Mouse (Mus musculus): ENCODE data around the gene Mycbpap. TPM values are rescaled to one million over a fixed set of nuclear protein-coding genes. Genes with fewer than 3 reads are reported as not detected.

Gene Mycbpap
- polyA plus RNA-seq, 1 experiment: 7.6 TPM

DNA sequence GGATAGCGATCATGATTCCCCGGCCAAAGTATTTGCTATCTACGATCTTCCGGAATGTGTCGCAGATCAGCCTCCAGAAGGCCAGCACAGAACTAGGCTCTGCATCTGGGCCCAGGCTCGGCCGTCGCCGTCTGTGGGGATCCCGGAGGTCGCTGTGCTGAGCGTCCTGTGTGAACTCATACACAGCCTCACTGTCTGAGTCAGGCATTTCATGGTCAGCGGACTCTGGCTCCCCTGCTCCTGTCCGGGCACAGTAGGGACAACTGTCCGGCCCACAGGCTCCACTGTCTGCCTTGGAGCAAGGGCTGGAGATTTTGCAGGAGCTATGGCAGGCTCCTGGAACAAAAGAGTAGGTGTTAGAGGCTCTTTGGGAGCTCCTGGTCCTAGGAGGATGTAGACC is 64.5 kb downstream of the Mycbpap start:
- Histone ChIP-seq H3K4me3 (replicated peaks; ENCODE audit: extremely low read depth, low read depth, low read length) (no peak overlapping the region), H3K4me1 (ENCODE audit: control insufficient read depth, insufficient read depth, low read length) (no peaks in the 10 kb centered on the region)
- DNase-seq: no peak
- 78% methylated on average over 15 of the region's 15 CpGs for WGBS
- no peak for TF ChIP-seq POLR2A (IDR thresholded peaks at IDR 0.05; ENCODE audit: borderline replicate concordance, extremely low read depth, low read depth, low read length)
- TF ChIP-seq CTCF (IDR thresholded peaks at IDR 0.05; ENCODE audit: insufficient read depth, low read length): no peak

DNA sequence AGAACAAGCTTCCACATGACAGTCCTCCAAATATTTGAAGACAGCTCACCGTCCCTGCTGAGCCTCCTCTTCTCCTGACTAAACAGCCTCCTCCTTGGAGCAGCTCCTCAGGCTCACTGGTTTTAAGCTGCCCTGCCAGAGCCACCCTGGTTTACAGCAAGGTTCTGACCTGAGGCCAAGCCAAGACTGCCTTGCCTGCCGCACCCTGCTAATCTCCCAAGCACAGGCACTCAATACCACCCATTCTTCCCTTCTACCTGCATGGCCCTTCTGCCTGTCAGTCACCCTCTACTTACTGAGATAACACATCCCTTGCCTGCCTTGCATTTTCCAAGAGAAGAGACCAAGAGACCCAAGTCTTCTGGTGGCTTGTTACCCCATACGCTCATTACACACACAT is 65.2 kb downstream of the Mycbpap start:
- DNase-seq: no peak
- Histone ChIP-seq H3K4me3 (replicated peaks; ENCODE audit: extremely low read depth, low read depth, low read length) (no peak overlapping the region), H3K4me1 (ENCODE audit: control insufficient read depth, insufficient read depth, low read length) (no peaks in the 10 kb centered on the region)
- TF ChIP-seq CTCF (IDR thresholded peaks at IDR 0.05; ENCODE audit: insufficient read depth, low read length) (no peak), POLR2A (IDR thresholded peaks at IDR 0.05; ENCODE audit: borderline replicate concordance, extremely low read depth, low read depth, low read length) (no peak)
- 60% methylated on average over 3 of the region's 3 CpGs for whole genome bisulfite sequencing

DNA sequence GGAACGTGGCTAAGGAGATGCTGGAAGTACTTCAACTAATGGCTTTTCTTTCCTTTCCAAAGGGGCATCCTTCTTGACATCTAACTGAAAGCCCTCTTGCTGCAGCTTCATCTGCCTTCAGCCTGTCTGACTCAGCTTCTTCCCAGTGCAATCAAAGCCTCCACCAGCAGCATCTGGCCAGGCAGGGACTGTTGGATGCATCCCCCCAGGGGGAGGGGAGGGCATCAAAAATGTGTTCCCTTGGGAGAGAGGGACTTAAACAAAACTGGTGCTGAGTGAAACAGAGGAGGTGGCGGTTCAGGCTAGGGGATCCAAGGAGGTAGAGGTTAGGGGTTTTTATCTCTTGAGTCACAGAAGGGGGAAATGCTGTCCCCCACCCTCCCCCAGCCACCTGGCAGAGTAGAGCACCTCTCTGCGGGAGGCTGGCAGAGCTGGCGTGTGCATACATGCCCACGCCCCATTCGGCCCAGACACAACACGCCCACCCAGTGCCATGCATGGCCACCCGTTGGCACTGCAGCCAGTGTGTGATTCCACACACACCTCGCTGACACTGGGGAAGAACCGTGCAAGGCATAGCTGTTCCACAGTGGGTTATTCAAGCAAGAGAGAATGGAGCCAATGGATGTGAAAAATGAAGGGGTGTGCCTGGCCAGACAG is 66.3 kb downstream of the Mycbpap start:
- 72% methylated on average over 10 of the region's 10 CpGs for WGBS
- Histone ChIP-seq H3K4me1 (ENCODE audit: control insufficient read depth, insufficient read depth, low read length) (peaks cover 6% of the 10 kb centered on the region), H3K4me3 (replicated peaks; ENCODE audit: extremely low read depth, low read depth, low read length) (no peak overlapping the region)
- no peak for DNase-seq
- no peak for TF ChIP-seq POLR2A (IDR thresholded peaks at IDR 0.05; ENCODE audit: borderline replicate concordance, extremely low read depth, low read depth, low read length)

DNA sequence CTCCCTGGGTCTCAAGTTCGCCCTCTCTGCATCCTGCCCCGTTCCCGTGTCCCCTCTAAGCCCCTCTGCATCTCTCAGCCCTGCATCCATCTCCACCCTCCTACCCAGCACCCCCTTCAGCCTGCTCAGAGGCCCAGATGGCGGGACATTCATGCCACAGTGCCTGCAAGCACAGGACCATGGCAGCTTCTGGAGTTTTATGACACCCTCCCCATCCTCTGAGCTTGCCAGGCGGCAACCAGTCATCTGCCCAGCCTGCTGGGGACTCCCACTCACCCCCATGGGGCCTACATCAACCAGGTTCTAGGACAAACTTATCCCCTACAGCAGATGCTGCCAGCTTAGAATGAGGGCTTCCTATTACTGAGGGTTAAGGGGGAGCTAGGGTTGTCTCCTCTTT is 66.8 kb downstream of the Mycbpap start:
- no peak for TF ChIP-seq POLR2A (IDR thresholded peaks at IDR 0.05; ENCODE audit: borderline replicate concordance, extremely low read depth, low read depth, low read length)
- TF ChIP-seq CTCF (IDR thresholded peaks at IDR 0.05; ENCODE audit: insufficient read depth, low read length): no peak
- H3K4me3 ChIP-seq (replicated peaks; ENCODE audit: extremely low read depth, low read depth, low read length): no peak overlapping the region
- 71% methylated on average over 5 of the region's 5 CpGs for WGBS
- peaks cover 6% of the 10 kb centered on the region for H3K4me1 ChIP-seq (ENCODE audit: control insufficient read depth, insufficient read depth, low read length)
- no peak for DNase-seq

Other genes starting within 250 kb of the Mycbpap start
- gene Gm21885, start 239.9 kb downstream of the Mycbpap start, polyA plus RNA-seq (2012; rRNA removed): not detected in 2 replicates
- gene Luc7l3, start 199.8 kb downstream of the Mycbpap start, polyA plus RNA-seq (2012; rRNA removed): 10.0 and 16.1 TPM in 2 replicates
- 193 and 235 TPM in 2 replicates for gene Ankrd40, start 193.7 kb downstream of the Mycbpap start, polyA plus RNA-seq (2012; rRNA removed)
- gene Abcc3, start 128.7 kb downstream of the Mycbpap start, polyA plus RNA-seq (2012; rRNA removed): 47.6 and 57.9 TPM in 2 replicates
- gene Cacna1g, start 47.5 kb downstream of the Mycbpap start, polyA plus RNA-seq (2012; rRNA removed): 3.5 and 4.3 TPM in 2 replicates
- gene Spata20, start 35.6 kb downstream of the Mycbpap start, polyA plus RNA-seq (2012; rRNA removed): 0.15 and 0.70 TPM in 2 replicates
- gene Epn3, start 21.8 kb downstream of the Mycbpap start, polyA plus RNA-seq (2012; rRNA removed): 60.0 and 62.2 TPM in 2 replicates
- gene Rsad1, start 27.5 kb upstream of the Mycbpap start, polyA plus RNA-seq (2012; rRNA removed): 10.3 and 12.7 TPM in 2 replicates
- 32.6 and 38.8 TPM in 2 replicates for gene Chad, start 43.3 kb upstream of the Mycbpap start, polyA plus RNA-seq (2012; rRNA removed)
- 28.0 and 35.2 TPM in 2 replicates for gene Acsf2, start 80.1 kb upstream of the Mycbpap start, polyA plus RNA-seq (2012; rRNA removed)
- gene Lrrc59, start 108.0 kb upstream of the Mycbpap start, polyA plus RNA-seq (2012; rRNA removed): 41.4 and 46.3 TPM in 2 replicates
- gene Mrpl27, start 132.0 kb upstream of the Mycbpap start, polyA plus RNA-seq (2012; rRNA removed): 32.8 and 34.7 TPM in 2 replicates
- 0.11 and 0.51 TPM in 2 replicates for gene Eme1, start 132.2 kb upstream of the Mycbpap start, polyA plus RNA-seq (2012; rRNA removed)
- 38.4 and 41.1 TPM in 2 replicates for gene Xylt2, start 155.8 kb upstream of the Mycbpap start, polyA plus RNA-seq (2012; rRNA removed)
- gene Gm11541, start 182.8 kb upstream of the Mycbpap start, polyA plus RNA-seq (2012; rRNA removed): not detected in 2 replicates
- gene Cdc34b, start 220.0 kb upstream of the Mycbpap start, polyA plus RNA-seq (2012; rRNA removed): 0.15 TPM in 2 replicates

All from lung, adult 2 months (tissue).